Mouse (Mus musculus) limb, embryonic 11.5 days (tissue): ENCODE measurements around the gene Stk25. TPM values are rescaled to one million over a fixed set of nuclear protein-coding genes. Genes with fewer than 3 reads are reported as not detected.

Source experiments
- ATAC-seq: fragments of 200-750 bp; cut with Nextera tagmentation; 2 replicates; pipeline ENCODE4 v1.8.0; 2017; ENCODE audit warnings: low read depth; ENCODE audit not compliant: insufficient number of reproducible peaks, low FRiP score, low TSS enrichment
- DNase-seq: peaks from one replicate; pipeline ENCODE4 v3.0.0-alpha.2; 2015; ENCODE audit warnings: low spot score
- H3K27ac ChIP-seq: fragments of 300-500 bp; sonication (generic); replicated peaks from 2 replicates; pipeline ENCODE4 v1.5.1; 2014; ENCODE audit warnings: low read depth, mild to moderate bottlenecking, low read length
- H3K27me3 ChIP-seq: fragments of 300-500 bp; sonication (generic); 2 replicates; pipeline ENCODE4 v1.6.1; 2014; ENCODE audit warnings: mild to moderate bottlenecking, low read length, mixed read lengths; ENCODE audit not compliant: control insufficient read depth, insufficient read depth
- H3K36me3 ChIP-seq: fragments of 300-500 bp; sonication (generic); 2 replicates; pipeline ENCODE4 v1.6.1; 2014; ENCODE audit warnings: mild to moderate bottlenecking, low read length, moderate library complexity, mixed read lengths; ENCODE audit not compliant: control insufficient read depth, insufficient read depth
- H3K4me1 ChIP-seq: fragments of 300-500 bp; sonication (generic); 2 replicates; pipeline ENCODE4 v1.6.1; 2014; ENCODE audit warnings: low read length, mixed read lengths; ENCODE audit not compliant: control insufficient read depth, insufficient read depth
- H3K4me2 ChIP-seq: fragments of 300-500 bp; sonication (generic); 2 replicates; pipeline ENCODE4 v1.6.1; 2014; ENCODE audit warnings: low read depth, mild to moderate bottlenecking, moderate library complexity; ENCODE audit not compliant: severe bottlenecking
- H3K4me3 ChIP-seq: fragments of 300-500 bp; sonication (generic); 2 replicates; pipeline ENCODE4 v1.5.1; 2014; ENCODE audit warnings: low read depth, low read length
- H3K9ac ChIP-seq: fragments of 300-500 bp; sonication (generic); 2 replicates; pipeline ENCODE4 v1.6.1; 2014; ENCODE audit warnings: mild to moderate bottlenecking, low read length
- H3K9me3 ChIP-seq: fragments of 300-500 bp; sonication (generic); 2 replicates; pipeline ENCODE4 v1.6.1; 2016; ENCODE audit warnings: low read length; ENCODE audit not compliant: control insufficient read depth
- WGBS: fragments of 180-500 bp; shearing (Covaris S2); extraction: QIAGEN DNeasy Blood & Tissue Kit; methylation state at CpG from one replicate; pipeline ENCODE4 v1.1.7; 2014; 5-methylcytosine and 5-hydroxymethylcytosine counted together
- polyA plus RNA-seq: library from polyadenylated mRNA; unstranded; fragments of >200 nt; fragmentation: Nextera tagmentation; extraction: Ambion mirVana; gene quantifications from 2 replicates; pipeline ENCODE4 v1.2.1, GENCODE M21; 2014

Gene Stk25
- polyA plus RNA-seq, 1 experiment from 2014 or later: 182 TPM

- Histone ChIP-seq H3K9me3 (no peaks in the 10 kb centered on the region), H3K27me3 (peaks cover 2% of the 10 kb centered on the region; the same call in 1 of the 2 replicates), H3K4me2 (peak overlapping the region; percentile 80), H3K4me1 (peaks cover 3% of the 10 kb centered on the region; the same call in 1 of the 2 replicates), H3K36me3 (no peaks in the 10 kb centered on the region; the same call in 1 of the 2 replicates), H3K4me3 (peak overlapping the region; percentile 58), H3K9ac (peak overlapping the region; percentile 57), H3K27ac (no peak overlapping the region)
- ATAC-seq: peak; percentile 87
- peak; percentile 87 for DNase-seq
- 7% methylated on average over 51 of the region's 51 CpGs for WGBS
Measured at GRCm38 (mm10) chr1:93686245-93686960, 27.9 kb upstream of the Stk25 start.

GRCm38 (mm10) chr1:93685401-93686244 lies 27.2 kb upstream of the Stk25 start, which contains the start of gene Bok:
Gene Bok, plus strand, starts transcription at chr1:93685660.
- Histone ChIP-seq H3K9me3 (no peaks in the 10 kb centered on the region), H3K27me3 (peaks cover 2% of the 10 kb centered on the region; the same call in 1 of the 2 replicates), H3K4me1 (peaks cover 3% of the 10 kb centered on the region; the same call in 1 of the 2 replicates), H3K4me3 (peak within 1 kb of the TSS; percentile 58), H3K9ac (peak within 1 kb of the TSS; percentile 57), H3K27ac (no peak within 1 kb of the TSS), H3K4me2 (peak within 1 kb of the TSS; percentile 80), H3K36me3 (no peaks in the 10 kb centered on the region; the same call in 1 of the 2 replicates)
- WGBS: under 1% methylated on average over 76 of the region's 78 CpGs
- peak; percentile 75 for DNase-seq
- 0 out of 2 replicates have a peak, but pooled peaks have one; percentile 19 for ATAC-seq

GRCm38 (mm10) chr1:93679889-93680568 lies 21.6 kb upstream of the Stk25 start:
- 60% methylated on average over 7 of the region's 7 CpGs for WGBS
- DNase-seq: peak; percentile 25

GRCm38 (mm10) chr1:93678386-93678785 lies 19.9 kb upstream of the Stk25 start:
- Histone ChIP-seq H3K27ac (no peak overlapping the region), H3K4me1 (no peaks in the 10 kb centered on the region), H3K9me3 (no peaks in the 10 kb centered on the region), H3K36me3 (no peaks in the 10 kb centered on the region), H3K9ac (no peak overlapping the region), H3K4me3 (no peak overlapping the region), H3K4me2 (no peak overlapping the region), H3K27me3 (no peaks in the 10 kb centered on the region)
- 67% methylated on average over 2 of the region's 2 CpGs for WGBS
- DNase-seq (no peak), ATAC-seq (no peak)

More at GRCm38 (mm10) chr1:93679889-93680568, 21.6 kb upstream of the Stk25 start:
- 0 out of 2 replicates have a peak, but pooled peaks have one; percentile 26 for ATAC-seq
- no peak overlapping the region for H3K4me2 ChIP-seq
- no peak overlapping the region for H3K27ac ChIP-seq
- no peak overlapping the region for H3K9ac ChIP-seq
- no peaks in the 10 kb centered on the region for H3K4me1 ChIP-seq
- H3K4me3 ChIP-seq: no peak overlapping the region
- no peaks in the 10 kb centered on the region for H3K9me3 ChIP-seq
- H3K36me3 ChIP-seq: no peaks in the 10 kb centered on the region
- peaks cover 2% of the 10 kb centered on the region; the same call in 1 of the 2 replicates for H3K27me3 ChIP-seq

- Histone ChIP-seq H3K27me3 (no peaks in the 10 kb centered on the region), H3K9me3 (no peaks in the 10 kb centered on the region), H3K36me3 (no peaks in the 10 kb centered on the region), H3K4me2 (no peak overlapping the region), H3K27ac (no peak overlapping the region), H3K4me1 (no peaks in the 10 kb centered on the region), H3K4me3 (no peak overlapping the region), H3K9ac (no peak overlapping the region)
- WGBS: 93% methylated on average over 5 of the region's 5 CpGs
- ATAC-seq (no peak), DNase-seq (no peak)
Measured at GRCm38 (mm10) chr1:93672682-93673081, 14.2 kb upstream of the Stk25 start.

GRCm38 (mm10) chr1:93669941-93670340 lies 11.5 kb upstream of the Stk25 start:
- no peak overlapping the region for H3K27ac ChIP-seq
- H3K27me3 ChIP-seq: no peaks in the 10 kb centered on the region
- no peak overlapping the region for H3K4me2 ChIP-seq
- no peak overlapping the region for H3K9ac ChIP-seq
- no peaks in the 10 kb centered on the region for H3K4me1 ChIP-seq
- H3K36me3 ChIP-seq: no peaks in the 10 kb centered on the region
- H3K4me3 ChIP-seq: no peak overlapping the region
- no peak for ATAC-seq
- no peaks in the 10 kb centered on the region for H3K9me3 ChIP-seq
- no peak for DNase-seq

- WGBS: 11% methylated on average over 17 of the region's 17 CpGs
Measured at GRCm38 (mm10) chr1:93668791-93669548, 10.5 kb upstream of the Stk25 start.

More at GRCm38 (mm10) chr1:93668791-93669548, 10.5 kb upstream of the Stk25 start:
- Histone ChIP-seq H3K4me3 (peak overlapping the region; percentile 29), H3K4me2 (peak overlapping the region; percentile 51), H3K9me3 (no peaks in the 10 kb centered on the region), H3K9ac (peak overlapping the region; percentile 60), H3K27me3 (no peaks in the 10 kb centered on the region), H3K36me3 (no peaks in the 10 kb centered on the region), H3K27ac (peak overlapping the region; percentile 63; the same call in 1 of the 2 replicates), H3K4me1 (no peaks in the 10 kb centered on the region)
- DNase-seq (peak; percentile 83), ATAC-seq (peak; percentile 79)
